Comparison of ENCODE assay signal across 8 mouse cellular contexts in genomic region chr16:89831172-89831571, GRCm38 (mm10).
DNase-seq lines count a peak whose midpoint lies in the region; ATAC-seq and TF ChIP-seq lines count a peak whose summit lies in the region.

No protein-coding gene starts in this region.

- peak; percentile 47 to 48 for DNase-seq in left cerebral cortex, adult 2 months (ENCODE audit: extremely low spot score in 1 of 2, low spot score in 2 of 2)
- DNase-seq in left cerebral cortex, adult 11 months (ENCODE audit: low spot score) = no peak
- peak; percentile 26 for DNase-seq in MN1 (ENCODE audit: low spot score)
- DNase-seq in embryo, embryonic 10.5 days (ENCODE audit: low spot score) = peak; percentile 79
- DNase-seq in liver, embryonic 11.5 days (ENCODE audit: low spot score) = no peak
- peak; percentile 68 for DNase-seq in retina, postnatal 1 day
- no peak for DNase-seq in natural killer cell, adult 2 months (ENCODE audit: low spot score in 2 of 2)

- WGBS in heart, embryonic 15.5 days = 31% methylated on average over 10 of the region's 10 CpGs
- WGBS in liver, embryonic 11.5 days = 29% methylated on average over 10 of the region's 10 CpGs

- intact Hi-C loops in left cerebral cortex, adult 2 months (cut with DNase I) = loop anchor here (1.0 kb wide), 1 partner anchor 57 kb away; no protein-coding TSS in a partner anchor

- H3K36me3 ChIP-seq in heart, embryonic 15.5 days = no peaks in the 10 kb centered on the region
- no peaks in the 10 kb centered on the region for H3K36me3 ChIP-seq in liver, embryonic 11.5 days (ENCODE audit: control insufficient read depth, insufficient read depth, low read length)

- H3K9ac ChIP-seq in heart, embryonic 15.5 days = no peak overlapping the region
- no peak overlapping the region for H3K9ac ChIP-seq in liver, embryonic 11.5 days (ENCODE audit: low read depth, low read length)

- peak overlapping the region; percentile 53 for H3K4me2 ChIP-seq in heart, embryonic 15.5 days
- peak overlapping the region; percentile 33; the same call in 1 of the 2 replicates for H3K4me2 ChIP-seq in liver, embryonic 11.5 days

- peak; percentile 75 for TF ChIP-seq CTCF in left cerebral cortex, adult 2 months (IDR thresholded peaks at IDR 0.05)

- H3K27ac ChIP-seq in left cerebral cortex, adult 2 months = no peak overlapping the region; the same call in 1 of the 2 replicates
- peak overlapping the region; percentile 61; the same call in 1 of the 2 replicates for H3K27ac ChIP-seq in heart, embryonic 15.5 days
- H3K27ac ChIP-seq in liver, embryonic 11.5 days (ENCODE audit: low read depth, low read length) = no peak overlapping the region

- no peak for ATAC-seq in heart, embryonic 15.5 days (replicated peaks; ENCODE audit: insufficient number of reproducible peaks, insufficient read depth, low FRiP score, low read depth)
- ATAC-seq in liver, embryonic 11.5 days (replicated peaks; ENCODE audit: low FRiP score) = no peak

- no peaks in the 10 kb centered on the region for H3K9me3 ChIP-seq in heart, embryonic 15.5 days (replicated peaks)
- H3K9me3 ChIP-seq in liver, embryonic 11.5 days (ENCODE audit: control insufficient read depth, low read length) = no peaks in the 10 kb centered on the region

- H3K27me3 ChIP-seq in heart, embryonic 15.5 days = no peaks in the 10 kb centered on the region
- no peaks in the 10 kb centered on the region for H3K27me3 ChIP-seq in liver, embryonic 11.5 days (replicated peaks; ENCODE audit: control insufficient read depth, insufficient read depth, low read length)

- H3K4me1 ChIP-seq in heart, embryonic 15.5 days (replicated peaks) = peaks cover 32% of the 10 kb centered on the region
- peaks cover 9% of the 10 kb centered on the region for H3K4me1 ChIP-seq in liver, embryonic 11.5 days (replicated peaks; ENCODE audit: control insufficient read depth, insufficient read depth, low read length)

- no peak overlapping the region for H3K4me3 ChIP-seq in left cerebral cortex, adult 2 months
- H3K4me3 ChIP-seq in heart, embryonic 15.5 days = peak overlapping the region; percentile 11; the same call in 1 of the 2 replicates
- H3K4me3 ChIP-seq in liver, embryonic 11.5 days (ENCODE audit: low read depth, low read length) = no peak overlapping the region

Comparison
In these comparisons a context has a peak if more than half of its experiments do, and no peak if none do; other contexts are left out.
1. DNase-seq: peak in left cerebral cortex, adult 2 months (2 of 2), MN1 (single experiment), embryo, embryonic 10.5 days (single experiment) and retina, postnatal 1 day (single experiment); none in left cerebral cortex, adult 11 months (single experiment), liver, embryonic 11.5 days (single experiment) and natural killer cell, adult 2 months (0 of 2).